Mouse (Mus musculus) heart, embryonic 10.5 days (tissue): ENCODE results near the gene Map1s. TPM values are rescaled to one million over a fixed set of nuclear protein-coding genes. Genes with fewer than 3 reads are reported as not detected.
"Not testable (repeated sequence)": the region's sequence is repeated elsewhere in the genome, so short reads cannot be mapped to it uniquely, and the experiment has no call there.

ENCODE experiments used
- DNase-seq: peaks from one replicate; pipeline ENCODE4 v3.0.0-alpha.2; 2017; ENCODE audit warnings: low spot score
- H3K27ac ChIP-seq: fragments of 300-500 bp; sonication (generic); 2 replicates; pipeline ENCODE4 v1.5.1; 2016; ENCODE audit warnings: mild to moderate bottlenecking
- H3K27me3 ChIP-seq: fragments of 300-500 bp; sonication (generic); 2 replicates; pipeline ENCODE4 v1.6.1; 2016; ENCODE audit warnings: mild to moderate bottlenecking; ENCODE audit not compliant: poor library complexity, insufficient read depth, severe bottlenecking
- H3K36me3 ChIP-seq: fragments of 300-500 bp; sonication (generic); 2 replicates; pipeline ENCODE4 v1.6.1; 2016; ENCODE audit warnings: mild to moderate bottlenecking, moderate library complexity
- H3K4me1 ChIP-seq: fragments of 300-500 bp; sonication (generic); 2 replicates; pipeline ENCODE4 v1.6.1; 2016; ENCODE audit warnings: mild to moderate bottlenecking
- H3K4me3 ChIP-seq: fragments of 300-500 bp; sonication (generic); 2 replicates; pipeline ENCODE4 v1.5.1; 2016; ENCODE audit warnings: mild to moderate bottlenecking, moderate library complexity
- H3K9me3 ChIP-seq: fragments of 300-500 bp; sonication (generic); 2 replicates; pipeline ENCODE4 v1.6.1; 2016; ENCODE audit warnings: mild to moderate bottlenecking, moderate library complexity
- WGBS: fragments of 180-500 bp; shearing (Covaris S2); methylation state at CpG from one replicate; pipeline ENCODE4 v1.1.7; 2016; 5-methylcytosine and 5-hydroxymethylcytosine counted together
- polyA plus RNA-seq: library from polyadenylated mRNA; unstranded; fragments of >200 nt; fragmentation: Nextera tagmentation; extraction: Ambion mirVana; gene quantifications from 2 replicates; pipeline ENCODE4 v1.2.1, GENCODE M21; 2016

The Map1s gene
- polyA plus RNA-seq, 1 experiment from 2014 or later, result 58.4 TPM

DNA sequence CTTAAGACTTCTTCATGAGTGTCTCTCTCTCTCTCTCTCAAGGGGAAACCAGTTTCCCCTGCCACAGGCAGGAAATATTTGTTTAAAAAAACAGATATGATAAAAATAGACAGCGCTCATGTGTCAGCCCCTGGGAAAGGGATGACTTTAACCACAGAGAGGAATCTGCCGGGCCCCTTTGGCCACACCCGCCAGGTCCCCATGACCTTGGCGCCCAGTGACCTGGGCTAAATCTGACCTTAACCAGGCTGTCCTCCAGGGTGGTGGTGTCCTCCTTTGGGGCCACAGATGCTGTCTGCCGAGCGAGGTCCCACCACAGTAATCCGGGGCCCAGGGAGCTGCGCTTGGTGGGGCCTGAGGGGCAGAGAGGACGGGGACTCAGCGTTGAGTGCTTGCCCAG is 21.0 kb upstream of the Map1s start:
- Histone ChIP-seq H3K27me3 (peaks cover 42% of the 10 kb centered on the region), H3K9me3 (no peaks in the 10 kb centered on the region), H3K27ac (no peak overlapping the region), H3K4me3 (no peak overlapping the region), H3K36me3 (no peaks in the 10 kb centered on the region), H3K4me1 (peaks cover 17% of the 10 kb centered on the region)
- no peak for DNase-seq
- 80% methylated on average over 10 of the region's 10 CpGs for WGBS

DNA sequence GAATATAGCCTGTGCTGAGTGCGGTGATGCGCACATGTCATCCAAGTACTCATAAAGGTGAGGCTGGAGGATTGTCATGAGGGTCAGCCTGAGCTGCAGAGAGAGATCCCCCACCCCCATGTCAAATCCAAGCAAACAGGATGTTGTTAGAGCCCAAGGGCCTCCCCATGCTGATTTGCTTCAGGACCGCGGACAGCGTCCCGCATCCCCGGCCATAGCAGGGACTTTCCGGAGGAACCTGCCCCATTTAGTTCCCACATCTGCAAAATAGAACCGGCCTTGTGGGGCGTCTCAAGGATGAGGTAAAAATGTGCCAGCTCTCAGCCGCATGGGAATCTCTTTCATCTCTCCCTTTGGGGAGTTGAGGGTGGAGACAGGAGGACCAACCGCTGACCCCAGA is 20.1 kb upstream of the Map1s start:
- Histone ChIP-seq H3K4me1 (peaks cover 9% of the 10 kb centered on the region), H3K27me3 (peaks cover 50% of the 10 kb centered on the region), H3K36me3 (0 out of 2 replicates have a peak, but pooled peaks cover 1% of the 10 kb centered on the region), H3K4me3 (no peak overlapping the region), H3K9me3 (no peaks in the 10 kb centered on the region), H3K27ac (no peak overlapping the region)
- DNase-seq, result no peak
- WGBS, result 13% methylated on average over 12 of the region's 12 CpGs

DNA sequence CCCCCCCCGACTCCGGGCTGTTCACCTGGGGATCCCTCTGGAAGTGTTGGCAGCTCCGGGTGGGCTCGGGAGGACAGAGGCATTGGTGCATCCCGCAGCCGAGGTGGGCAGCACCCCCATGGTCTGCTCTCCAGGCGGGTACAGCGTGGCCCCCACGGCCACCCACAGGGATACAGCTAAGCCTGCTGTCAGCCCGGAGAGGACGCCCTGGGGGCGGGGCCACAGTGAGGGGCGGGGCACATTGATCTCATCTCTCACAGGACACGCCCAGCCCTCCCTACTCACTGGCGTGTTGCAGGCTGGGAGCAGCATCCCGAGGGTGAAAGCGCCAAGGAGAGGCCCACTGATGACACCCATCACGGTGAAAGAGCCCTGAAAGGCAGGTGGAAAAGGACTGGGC is 18.1 kb upstream of the Map1s start:
- Histone ChIP-seq H3K36me3 (0 out of 2 replicates have a peak, but pooled peaks cover 2% of the 10 kb centered on the region), H3K9me3 (no peaks in the 10 kb centered on the region), H3K4me3 (peak overlapping the region; percentile 19), H3K27me3 (peaks cover 68% of the 10 kb centered on the region), H3K27ac (no peak overlapping the region), H3K4me1 (peaks cover 21% of the 10 kb centered on the region)
- WGBS, result 3% methylated on average over 15 of the region's 18 CpGs
- no peak for DNase-seq

DNA sequence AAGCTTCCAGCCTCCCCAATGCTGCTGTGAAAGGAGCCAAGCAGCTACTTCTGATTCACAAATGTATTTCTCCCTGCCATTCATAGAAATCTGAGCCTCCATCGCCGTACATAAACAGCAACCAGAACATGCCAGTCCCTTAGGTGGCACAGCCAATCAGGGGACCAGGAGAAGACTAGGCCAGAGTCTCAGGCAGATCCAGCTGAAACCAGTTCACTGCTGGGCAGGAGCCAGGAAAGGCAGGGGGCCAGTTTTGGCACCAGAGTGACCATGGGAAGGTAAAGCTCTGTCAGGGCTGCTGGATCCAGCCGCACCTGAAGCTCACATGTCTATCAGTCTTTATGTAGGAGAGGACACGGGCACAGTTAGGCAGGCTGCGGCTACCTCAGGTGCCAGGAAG is 15.1 kb upstream of the Map1s start:
- Histone ChIP-seq H3K36me3 (peaks cover 29% of the 10 kb centered on the region), H3K4me1 (peaks cover 26% of the 10 kb centered on the region), H3K27ac (no peak overlapping the region), H3K9me3 (no peaks in the 10 kb centered on the region), H3K4me3 (no peak overlapping the region), H3K27me3 (peaks cover 86% of the 10 kb centered on the region)
- no peak for DNase-seq
- WGBS, result 91% methylated on average over 5 of the region's 5 CpGs

DNA sequence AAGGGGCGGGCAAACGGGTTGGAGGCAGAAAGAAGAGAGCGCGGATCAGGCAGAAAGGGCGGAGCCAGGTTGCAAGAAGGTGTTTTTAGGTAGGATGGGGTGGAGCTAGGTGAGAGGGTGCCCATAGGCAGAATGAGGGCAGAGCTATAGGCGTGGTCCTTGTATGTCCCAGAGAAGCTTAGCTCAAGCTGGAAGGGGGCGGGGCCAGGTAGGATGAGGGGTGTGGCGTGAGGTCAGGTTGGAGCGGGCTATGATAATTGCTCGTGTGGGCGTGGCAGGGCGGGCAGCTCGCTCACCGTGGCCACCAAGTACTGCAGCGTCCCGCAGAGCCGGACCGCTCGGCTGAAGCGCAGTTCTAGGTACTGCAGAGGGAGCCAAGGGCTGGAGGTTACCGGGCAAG is 14.4 kb upstream of the Map1s start:
- H3K36me3 ChIP-seq, result peaks cover 36% of the 10 kb centered on the region
- H3K4me3 ChIP-seq, result peak overlapping the region; percentile 51
- no peaks in the 10 kb centered on the region for H3K9me3 ChIP-seq
- 6% methylated on average over 21 of the region's 21 CpGs for WGBS
- H3K27ac ChIP-seq, result no peak overlapping the region
- peak; percentile 86 for DNase-seq
- peaks cover 80% of the 10 kb centered on the region for H3K27me3 ChIP-seq
- peaks cover 33% of the 10 kb centered on the region for H3K4me1 ChIP-seq

DNA sequence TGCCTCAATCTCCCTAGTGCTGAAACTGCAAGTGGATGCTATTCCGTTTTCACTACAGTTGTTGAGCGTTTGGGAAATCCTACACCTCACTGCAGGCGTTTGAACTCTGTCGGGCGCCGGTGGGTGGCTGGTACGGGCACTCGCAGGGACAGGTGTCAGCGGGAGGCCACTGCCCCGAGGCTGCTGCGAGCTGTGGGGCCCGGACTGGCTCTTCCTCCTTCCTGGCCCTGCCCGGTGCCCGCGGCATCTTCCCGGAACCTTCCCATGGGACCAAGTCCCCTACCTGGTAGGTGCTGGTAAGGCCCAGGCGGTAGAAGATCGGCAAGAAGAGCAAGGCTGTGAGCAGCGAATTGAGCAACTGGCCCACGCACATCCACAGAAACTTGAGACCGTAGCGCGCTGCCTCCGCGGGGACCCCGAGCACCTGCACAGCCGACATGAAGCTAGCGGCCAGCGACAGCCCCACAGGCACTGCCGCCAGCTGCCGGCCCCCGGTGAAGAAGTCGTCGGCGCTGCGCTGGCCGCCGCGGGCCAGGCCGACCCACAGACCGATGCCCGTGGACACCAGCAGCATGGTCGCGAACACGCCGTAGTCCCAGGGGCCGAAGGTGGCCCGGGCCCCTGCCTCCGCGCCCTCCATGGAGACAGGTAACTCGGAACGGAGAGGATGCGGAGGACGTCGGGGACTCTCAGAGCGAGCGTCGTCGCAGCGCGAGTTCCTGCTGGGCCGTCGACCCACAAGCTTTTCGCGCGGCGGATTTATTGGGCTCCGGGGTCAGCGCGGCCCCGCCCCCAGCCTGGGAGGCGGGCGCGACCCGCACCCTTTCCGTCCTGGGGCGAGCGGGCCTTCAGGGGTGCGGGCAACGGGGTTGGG is 13.5 kb upstream of the Map1s start, which contains the start of gene Slc5a5:
Gene Slc5a5 (minus strand): TSS at position 736 of the 874 bp plus-strand sequence.
- Histone ChIP-seq H3K4me3 (peak within 1 kb of the TSS; percentile 51), H3K4me1 (peaks cover 34% of the 10 kb centered on the region), H3K27ac (no peak within 1 kb of the TSS), H3K9me3 (no peaks in the 10 kb centered on the region), H3K27me3 (peaks cover 74% of the 10 kb centered on the region), H3K36me3 (peaks cover 36% of the 10 kb centered on the region)
- DNase-seq, result no peak
- 3% methylated on average over 80 of the region's 80 CpGs for WGBS

DNA sequence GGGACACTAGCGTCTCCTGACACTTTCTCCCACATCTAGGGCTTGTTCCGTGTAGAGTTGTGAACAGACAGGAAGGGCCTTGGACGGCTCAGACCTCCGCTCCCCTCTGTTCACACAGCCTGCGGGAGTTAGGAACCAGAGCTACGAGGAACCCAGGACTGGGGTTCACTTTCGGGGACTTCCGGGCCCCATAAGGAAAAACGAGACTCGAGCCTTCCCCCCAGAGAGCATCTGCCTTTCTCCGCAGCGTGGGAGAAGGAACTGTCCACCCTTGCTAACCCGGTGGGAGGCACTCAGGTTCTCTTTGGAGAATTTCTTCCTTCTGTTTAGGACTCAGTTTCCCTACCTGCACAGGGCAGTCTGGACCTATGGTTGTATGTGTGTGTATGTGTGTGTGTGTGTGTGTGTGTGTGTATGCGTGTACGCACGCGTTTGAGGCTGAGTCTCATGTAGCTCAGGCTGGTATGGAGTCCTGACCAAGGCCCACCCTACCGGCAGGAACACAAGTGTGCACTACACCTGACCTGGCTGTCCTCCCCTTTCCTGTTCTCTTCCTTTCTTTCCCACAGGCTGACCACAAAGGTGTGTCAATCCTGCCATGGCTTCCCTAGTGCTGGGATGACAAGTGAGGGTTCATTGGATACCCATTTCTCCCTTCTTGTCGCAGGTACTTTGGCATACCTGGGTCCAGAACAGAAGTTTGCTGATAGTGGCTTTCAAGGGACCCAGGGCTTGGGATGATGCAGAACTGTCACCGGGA is 12.7 kb upstream of the Map1s start:
- no peak overlapping the region for H3K27ac ChIP-seq
- no peak for DNase-seq

GRCm38 (mm10) chr8:70893656-70894384 is 11.9 kb upstream of the Map1s start:
- no peaks in the 10 kb centered on the region for H3K9me3 ChIP-seq
- H3K27me3 ChIP-seq, result peaks cover 60% of the 10 kb centered on the region
- peaks cover 36% of the 10 kb centered on the region for H3K36me3 ChIP-seq
- peak; percentile 95 for DNase-seq
- no peak overlapping the region for H3K4me3 ChIP-seq
- peaks cover 36% of the 10 kb centered on the region for H3K4me1 ChIP-seq
- 32% methylated on average over 12 of the region's 12 CpGs for WGBS
- no peak overlapping the region for H3K27ac ChIP-seq

More for the DNA sequence above, 12.7 kb upstream of the Map1s start:
- peaks cover 36% of the 10 kb centered on the region for H3K36me3 ChIP-seq
- H3K4me3 ChIP-seq, result peak overlapping the region; percentile 51
- WGBS, result 26% methylated on average over 20 of the region's 20 CpGs
- H3K27me3 ChIP-seq, result peaks cover 67% of the 10 kb centered on the region
- H3K9me3 ChIP-seq, result no peaks in the 10 kb centered on the region
- H3K4me1 ChIP-seq, result peaks cover 29% of the 10 kb centered on the region

DNA sequence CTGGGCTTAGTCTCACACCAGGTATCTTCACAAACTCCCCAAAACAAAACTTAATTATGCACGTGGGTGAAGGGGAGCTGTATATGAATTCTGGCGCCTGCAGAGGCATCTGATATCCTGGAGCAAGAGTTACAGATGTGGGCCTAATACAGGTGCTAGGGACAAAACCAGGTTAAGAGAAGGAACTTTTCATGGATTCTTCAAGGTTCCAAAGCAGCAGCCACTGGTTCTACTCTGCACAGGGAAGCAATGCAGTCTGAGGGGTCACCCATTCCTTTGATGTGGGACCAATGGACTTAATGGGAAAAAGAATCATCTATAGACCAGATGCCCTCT is 11.4 kb upstream of the Map1s start:
- DNase-seq, result no peak
- Histone ChIP-seq H3K4me1 (peaks cover 37% of the 10 kb centered on the region), H3K27me3 (peaks cover 55% of the 10 kb centered on the region)

GRCm38 (mm10) chr8:70894771-70895545 is 10.8 kb upstream of the Map1s start:
- Histone ChIP-seq H3K27ac (no peak overlapping the region), H3K4me1 (peaks cover 37% of the 10 kb centered on the region), H3K36me3 (peaks cover 36% of the 10 kb centered on the region), H3K9me3 (no peaks in the 10 kb centered on the region), H3K4me3 (no peak overlapping the region), H3K27me3 (peaks cover 51% of the 10 kb centered on the region)
- 91% methylated on average over 8 of the region's 8 CpGs for WGBS
- DNase-seq, result no peak

More for the DNA sequence above, 11.4 kb upstream of the Map1s start:
- Histone ChIP-seq H3K4me3 (no peak overlapping the region), H3K27ac (no peak overlapping the region), H3K9me3 (no peaks in the 10 kb centered on the region), H3K36me3 (peaks cover 36% of the 10 kb centered on the region)
- WGBS, result 64% methylated on average over 2 of the region's 2 CpGs

DNA sequence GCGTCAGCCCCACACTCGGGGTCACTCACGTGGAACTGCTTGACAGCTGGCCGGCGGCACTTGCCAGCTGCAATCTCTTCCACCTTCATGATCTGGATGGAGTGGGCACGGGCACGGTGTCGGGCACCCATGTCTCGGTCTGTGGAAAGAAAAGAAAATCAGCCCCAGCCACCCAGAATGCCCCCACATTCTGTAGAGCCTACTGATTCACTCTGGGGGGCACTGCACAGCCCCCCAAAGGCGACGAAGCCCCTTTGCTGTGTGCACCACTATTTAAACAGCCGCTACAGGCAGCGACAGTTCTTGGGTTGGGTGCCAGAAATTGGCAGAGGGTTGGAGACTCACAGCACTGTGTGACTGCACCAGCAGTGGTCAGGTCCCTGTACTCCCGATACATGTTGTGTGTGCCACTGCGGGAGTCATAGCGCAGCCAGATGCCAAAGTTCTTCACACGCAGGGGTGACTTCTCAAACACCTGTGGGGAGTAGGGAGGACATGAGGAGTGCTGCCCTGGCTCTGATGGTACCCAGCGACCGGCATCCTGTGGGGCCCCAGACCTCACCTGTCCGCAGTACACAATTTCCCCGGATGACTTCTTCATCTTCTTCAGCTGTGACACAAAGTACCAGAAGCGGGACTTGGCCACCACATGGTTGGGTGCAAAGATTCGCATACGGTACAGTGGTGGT is 10.0 kb upstream of the Map1s start:
- H3K9me3 ChIP-seq, DNase-seq: not testable (repeated sequence)
- Histone ChIP-seq H3K27me3 (peaks cover 43% of the 10 kb centered on the region), H3K27ac (0 out of 2 replicates have a peak overlapping the region, but pooled peaks have one; percentile 99), H3K36me3 (peaks cover 34% of the 10 kb centered on the region), H3K4me1 (peaks cover 37% of the 10 kb centered on the region), H3K4me3 (peak overlapping the region; percentile 95)
- WGBS, result 84% methylated on average over 24 of the region's 24 CpGs
